Mouse (Mus musculus): ENCODE measurements around the gene Ifngr1. TPM values are rescaled to one million over a fixed set of nuclear protein-coding genes. Genes with fewer than 3 reads are reported as not detected.

Gene Ifngr1
- polyA plus RNA-seq, 1 experiment from 2014 or later: 34.3 TPM

- no peak overlapping the region for H3K9ac ChIP-seq (ENCODE audit: low read length)
- no peak overlapping the region for H3K4me3 ChIP-seq (ENCODE audit: low read depth, low read length)
- ATAC-seq (ENCODE audit: low FRiP score): no peak
- H3K4me1 ChIP-seq (ENCODE audit: control insufficient read depth, insufficient read depth, low read length): no peaks in the 10 kb centered on the region
- no peaks in the 10 kb centered on the region for H3K36me3 ChIP-seq (ENCODE audit: control insufficient read depth, insufficient read depth, low read length)
- DNase-seq (ENCODE audit: low spot score, missing footprints): no peak
- H3K9me3 ChIP-seq (ENCODE audit: control insufficient read depth, low read length): no peaks in the 10 kb centered on the region
- WGBS: 90% methylated on average over 7 of the region's 7 CpGs
- no peak overlapping the region for H3K27ac ChIP-seq (ENCODE audit: low read depth, low read length)
- no peaks in the 10 kb centered on the region for H3K27me3 ChIP-seq (ENCODE audit: control insufficient read depth, insufficient read depth, low read length)
- no peak overlapping the region for H3K4me2 ChIP-seq
These were observed 8.8 kb upstream of the Ifngr1 start for GRCm38 (mm10) chr10:19582806-19583430.

- H3K27ac ChIP-seq (ENCODE audit: low read depth, low read length): no peak overlapping the region
- WGBS: 93% methylated on average over 2 of the region's 2 CpGs
- H3K4me2 ChIP-seq: no peak overlapping the region
- no peak for ATAC-seq (ENCODE audit: low FRiP score)
- H3K36me3 ChIP-seq (ENCODE audit: control insufficient read depth, insufficient read depth, low read length): no peaks in the 10 kb centered on the region
- H3K9ac ChIP-seq (ENCODE audit: low read length): no peak overlapping the region
- no peaks in the 10 kb centered on the region for H3K9me3 ChIP-seq (ENCODE audit: control insufficient read depth, low read length)
- no peaks in the 10 kb centered on the region for H3K4me1 ChIP-seq (ENCODE audit: control insufficient read depth, insufficient read depth, low read length)
- H3K4me3 ChIP-seq (ENCODE audit: low read depth, low read length): no peak overlapping the region
- no peak for DNase-seq (ENCODE audit: low spot score, missing footprints)
- no peaks in the 10 kb centered on the region for H3K27me3 ChIP-seq (ENCODE audit: control insufficient read depth, insufficient read depth, low read length)
These were observed 7.7 kb upstream of the Ifngr1 start for GRCm38 (mm10) chr10:19584064-19584463.

- DNase-seq (ENCODE audit: low spot score, missing footprints): no peak
- Histone ChIP-seq H3K4me1 (ENCODE audit: control insufficient read depth, insufficient read depth, low read length) (no peaks in the 10 kb centered on the region), H3K36me3 (ENCODE audit: control insufficient read depth, insufficient read depth, low read length) (no peaks in the 10 kb centered on the region), H3K27me3 (ENCODE audit: control insufficient read depth, insufficient read depth, low read length) (no peaks in the 10 kb centered on the region), H3K9me3 (ENCODE audit: control insufficient read depth, low read length) (no peaks in the 10 kb centered on the region), H3K27ac (ENCODE audit: low read depth, low read length) (no peak overlapping the region), H3K4me3 (ENCODE audit: low read depth, low read length) (no peak overlapping the region), H3K4me2 (no peak overlapping the region), H3K9ac (ENCODE audit: low read length) (no peak overlapping the region)
- 82% methylated on average over 1 of the region's 1 CpGs for WGBS
- no peak for ATAC-seq (ENCODE audit: low FRiP score)
These were observed 6.9 kb upstream of the Ifngr1 start for GRCm38 (mm10) chr10:19584846-19585245.

GRCm38 (mm10) chr10:19585860-19586259 lies 5.9 kb upstream of the Ifngr1 start:
- Histone ChIP-seq H3K9me3 (ENCODE audit: control insufficient read depth, low read length) (no peaks in the 10 kb centered on the region), H3K27me3 (ENCODE audit: control insufficient read depth, insufficient read depth, low read length) (no peaks in the 10 kb centered on the region; the same call in 1 of the 2 replicates), H3K27ac (ENCODE audit: low read depth, low read length) (no peak overlapping the region), H3K4me3 (ENCODE audit: low read depth, low read length) (no peak overlapping the region), H3K36me3 (ENCODE audit: control insufficient read depth, insufficient read depth, low read length) (no peaks in the 10 kb centered on the region), H3K9ac (ENCODE audit: low read length) (no peak overlapping the region), H3K4me1 (ENCODE audit: control insufficient read depth, insufficient read depth, low read length) (no peaks in the 10 kb centered on the region), H3K4me2 (no peak overlapping the region)
- DNase-seq (ENCODE audit: low spot score, missing footprints) (no peak), ATAC-seq (ENCODE audit: low FRiP score) (no peak)
- 90% methylated on average over 5 of the region's 5 CpGs for WGBS

GRCm38 (mm10) chr10:19587281-19587680 lies 4.5 kb upstream of the Ifngr1 start:
- Histone ChIP-seq H3K27me3 (ENCODE audit: control insufficient read depth, insufficient read depth, low read length) (peaks cover 2% of the 10 kb centered on the region; the same call in 1 of the 2 replicates), H3K4me3 (ENCODE audit: low read depth, low read length) (no peak overlapping the region), H3K36me3 (ENCODE audit: control insufficient read depth, insufficient read depth, low read length) (no peaks in the 10 kb centered on the region), H3K9ac (ENCODE audit: low read length) (no peak overlapping the region), H3K4me2 (no peak overlapping the region), H3K27ac (ENCODE audit: low read depth, low read length) (no peak overlapping the region), H3K4me1 (ENCODE audit: control insufficient read depth, insufficient read depth, low read length) (no peaks in the 10 kb centered on the region), H3K9me3 (ENCODE audit: control insufficient read depth, low read length) (no peaks in the 10 kb centered on the region)
- WGBS: 75% methylated on average over 3 of the region's 3 CpGs
- no peak for ATAC-seq (ENCODE audit: low FRiP score)
- DNase-seq (ENCODE audit: low spot score, missing footprints): no peak

GRCm38 (mm10) chr10:19589626-19590025 lies 2.1 kb upstream of the Ifngr1 start:
- H3K27me3 ChIP-seq (ENCODE audit: control insufficient read depth, insufficient read depth, low read length): peaks cover 2% of the 10 kb centered on the region
- H3K9ac ChIP-seq (ENCODE audit: low read length): no peak overlapping the region
- WGBS: 91% methylated on average over 12 of the region's 12 CpGs
- H3K27ac ChIP-seq (ENCODE audit: low read depth, low read length): no peak overlapping the region
- no peak overlapping the region for H3K4me3 ChIP-seq (ENCODE audit: low read depth, low read length)
- no peak overlapping the region for H3K4me2 ChIP-seq
- ATAC-seq (ENCODE audit: low FRiP score): no peak
- DNase-seq (ENCODE audit: low spot score, missing footprints): no peak
- no peaks in the 10 kb centered on the region for H3K36me3 ChIP-seq (ENCODE audit: control insufficient read depth, insufficient read depth, low read length)
- H3K9me3 ChIP-seq (ENCODE audit: control insufficient read depth, low read length): no peaks in the 10 kb centered on the region
- H3K4me1 ChIP-seq (ENCODE audit: control insufficient read depth, insufficient read depth, low read length): peaks cover 3% of the 10 kb centered on the region

- Histone ChIP-seq H3K27ac (ENCODE audit: low read depth, low read length) (no peak overlapping the region), H3K9me3 (ENCODE audit: control insufficient read depth, low read length) (no peaks in the 10 kb centered on the region), H3K9ac (ENCODE audit: low read length) (no peak overlapping the region), H3K4me1 (ENCODE audit: control insufficient read depth, insufficient read depth, low read length) (peaks cover 3% of the 10 kb centered on the region), H3K36me3 (ENCODE audit: control insufficient read depth, insufficient read depth, low read length) (no peaks in the 10 kb centered on the region), H3K27me3 (ENCODE audit: control insufficient read depth, insufficient read depth, low read length) (peaks cover 2% of the 10 kb centered on the region), H3K4me3 (ENCODE audit: low read depth, low read length) (peak overlapping the region; percentile 59), H3K4me2 (peak overlapping the region; percentile 75)
- ATAC-seq (ENCODE audit: low FRiP score): no peak
- DNase-seq (ENCODE audit: low spot score, missing footprints): no peak
- WGBS: 33% methylated on average over 6 of the region's 6 CpGs
These were observed 486 bp upstream of the Ifngr1 start for GRCm38 (mm10) chr10:19591286-19591640.

- Histone ChIP-seq H3K27me3 (ENCODE audit: control insufficient read depth, insufficient read depth, low read length) (peaks cover 2% of the 10 kb centered on the region), H3K4me3 (ENCODE audit: low read depth, low read length) (peak overlapping the region; percentile 59), H3K9ac (ENCODE audit: low read length) (peak overlapping the region; percentile 73), H3K4me1 (ENCODE audit: control insufficient read depth, insufficient read depth, low read length) (peaks cover 3% of the 10 kb centered on the region), H3K4me2 (peak overlapping the region; percentile 75), H3K9me3 (ENCODE audit: control insufficient read depth, low read length) (no peaks in the 10 kb centered on the region), H3K36me3 (ENCODE audit: control insufficient read depth, insufficient read depth, low read length) (no peaks in the 10 kb centered on the region), H3K27ac (ENCODE audit: low read depth, low read length) (no peak overlapping the region)
- no peak for DNase-seq (ENCODE audit: low spot score, missing footprints)
- WGBS: 10% methylated on average over 3 of the region's 3 CpGs
- no peak for ATAC-seq (ENCODE audit: low FRiP score)
These were observed 807 bp downstream of the Ifngr1 start for GRCm38 (mm10) chr10:19592556-19592955.

- Histone ChIP-seq H3K9me3 (ENCODE audit: control insufficient read depth, low read length) (no peaks in the 10 kb centered on the region), H3K4me2 (no peak overlapping the region), H3K9ac (ENCODE audit: low read length) (no peak overlapping the region), H3K4me1 (ENCODE audit: control insufficient read depth, insufficient read depth, low read length) (peaks cover 3% of the 10 kb centered on the region), H3K4me3 (ENCODE audit: low read depth, low read length) (no peak overlapping the region), H3K27me3 (ENCODE audit: control insufficient read depth, insufficient read depth, low read length) (peaks cover 2% of the 10 kb centered on the region), H3K27ac (ENCODE audit: low read depth, low read length) (no peak overlapping the region), H3K36me3 (ENCODE audit: control insufficient read depth, insufficient read depth, low read length) (no peaks in the 10 kb centered on the region)
- ATAC-seq (ENCODE audit: low FRiP score) (no peak), DNase-seq (ENCODE audit: low spot score, missing footprints) (no peak)
- 81% methylated on average over 3 of the region's 3 CpGs for WGBS
These were observed 1.5 kb downstream of the Ifngr1 start for GRCm38 (mm10) chr10:19593296-19593695.
